Mouse (Mus musculus): ENCODE measurements around the gene Aprt. TPM values are rescaled to one million over a fixed set of nuclear protein-coding genes. Genes with fewer than 3 reads are reported as not detected.

The Aprt gene
- total RNA-seq, 2 experiments from 2014 or later, result 101 to 102 TPM

- peak; percentile 98 for DNase-seq
- intact Hi-C loops (cut with DNase I), result no loop called here
Measured at GRCm38 (mm10) chr8:122567361-122568108, 9.2 kb downstream of the Aprt start, which contains the start of gene Cdt1. Gene Cdt1 (plus strand): TSS chr8:122568015.

- DNase-seq, result peak; percentile 71
- intact Hi-C loops (cut with DNase I), result no loop called here
Measured at GRCm38 (mm10) chr8:122566766-122567165, 9.9 kb downstream of the Aprt start.

- intact Hi-C loops (cut with DNase I), result no loop called here
- no peak for DNase-seq
Measured at GRCm38 (mm10) chr8:122564363-122565352, 12.1 kb downstream of the Aprt start.

GRCm38 (mm10) chr8:122561199-122561598 lies 15.5 kb downstream of the Aprt start:
- DNase-seq, result no peak
- intact Hi-C loops (cut with DNase I), result no loop called here

GRCm38 (mm10) chr8:122558671-122559349 lies 17.9 kb downstream of the Aprt start:
- intact Hi-C loops (cut with DNase I), result no loop called here
- peak; percentile 66 for DNase-seq

- intact Hi-C loops (cut with DNase I), result no loop called here
Measured at GRCm38 (mm10) chr8:122557248-122558038, 19.3 kb downstream of the Aprt start.

GRCm38 (mm10) chr8:122556030-122557009 lies 20.4 kb downstream of the Aprt start:
- intact Hi-C loops (cut with DNase I), result no loop called here
- no peak for DNase-seq

More at GRCm38 (mm10) chr8:122557248-122558038, 19.3 kb downstream of the Aprt start:
- no peak for DNase-seq

GRCm38 (mm10) chr8:122554786-122555185 lies 21.9 kb downstream of the Aprt start:
- intact Hi-C loops (cut with DNase I), result loop anchor here (5.0 kb wide), 1 partner anchor 52 kb away; no protein-coding TSS in a partner anchor
- DNase-seq, result peak; percentile 59

- intact Hi-C loops (cut with DNase I), result loop anchor here (5.0 kb wide), 1 partner anchor 49 kb away; no protein-coding TSS in a partner anchor
- DNase-seq, result peak; percentile 84
Measured at GRCm38 (mm10) chr8:122551265-122552051, 25.3 kb downstream of the Aprt start, which contains the start of gene Piezo1. Gene Piezo1 (minus strand): TSS chr8:122551329.

- no peak for DNase-seq
Measured at GRCm38 (mm10) chr8:122550995-122551264, 25.8 kb downstream of the Aprt start.

GRCm38 (mm10) chr8:122550234-122550994 lies 26.3 kb downstream of the Aprt start:
- DNase-seq, result no peak
- intact Hi-C loops (cut with DNase I), result loop anchor here (5.0 kb wide), 1 partner anchor 48 kb away; no protein-coding TSS in a partner anchor

More at GRCm38 (mm10) chr8:122550995-122551264, 25.8 kb downstream of the Aprt start:
- intact Hi-C loops (cut with DNase I), result loop anchor here (5.0 kb wide), 1 partner anchor 49 kb away; no protein-coding TSS in a partner anchor

GRCm38 (mm10) chr8:122548891-122549439 lies 27.7 kb downstream of the Aprt start:
- intact Hi-C loops (cut with DNase I), result no loop called here

GRCm38 (mm10) chr8:122548331-122548730 lies 28.4 kb downstream of the Aprt start:
- DNase-seq, result no peak
- intact Hi-C loops (cut with DNase I), result no loop called here

More at GRCm38 (mm10) chr8:122548891-122549439, 27.7 kb downstream of the Aprt start:
- DNase-seq, result no peak

- intact Hi-C loops (cut with DNase I), result no loop called here
Measured at GRCm38 (mm10) chr8:122547815-122548214, 28.9 kb downstream of the Aprt start.

GRCm38 (mm10) chr8:122546811-122547453 lies 29.8 kb downstream of the Aprt start:
- intact Hi-C loops (cut with DNase I), result no loop called here
- DNase-seq, result no peak

More at GRCm38 (mm10) chr8:122547815-122548214, 28.9 kb downstream of the Aprt start:
- no peak for DNase-seq

Measured in left cerebral cortex, postnatal 4 days (tissue).